Mouse (Mus musculus): ENCODE measurements around the gene Pde5a. TPM values are rescaled to one million over a fixed set of nuclear protein-coding genes. Genes with fewer than 3 reads are reported as not detected.

Gene Pde5a
- polyA plus RNA-seq, 1 experiment = 4.5 TPM

DNA sequence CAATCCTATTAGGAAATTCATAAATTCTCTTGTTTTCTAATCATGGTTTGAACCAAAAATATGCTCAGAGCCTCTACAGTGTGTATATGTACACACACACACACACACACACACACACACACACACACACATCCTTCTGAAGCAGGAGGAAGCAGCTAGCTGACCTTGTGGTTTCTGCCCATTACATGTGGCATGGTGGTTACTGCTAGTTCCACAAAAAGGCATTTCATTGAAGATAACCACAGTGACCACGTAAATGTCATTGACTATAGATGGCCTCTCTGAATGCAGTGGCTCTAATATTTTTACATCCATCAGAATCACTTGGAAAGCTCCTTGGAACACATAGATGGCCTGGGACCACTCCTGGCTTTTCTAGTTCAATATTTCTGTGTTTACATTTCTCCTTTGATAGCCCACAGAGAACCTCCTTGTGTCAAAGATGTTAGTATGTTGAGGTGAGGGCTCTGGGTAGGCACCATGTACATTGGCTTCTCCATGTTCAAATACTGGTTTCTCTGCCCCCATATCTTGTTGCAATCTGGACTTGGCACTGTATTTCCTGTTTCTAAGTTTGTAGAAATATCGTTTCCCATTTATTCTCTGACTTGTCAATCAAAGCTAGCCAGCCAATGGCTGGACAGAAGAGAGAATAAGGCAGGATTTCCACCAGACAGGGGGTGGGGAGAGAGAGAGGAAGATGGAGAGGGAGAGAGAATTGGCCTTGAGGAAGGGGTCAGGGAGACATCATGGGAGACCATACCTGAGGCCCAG lies 81.5 kb downstream of the Pde5a start:
- Histone ChIP-seq H3K36me3 (ENCODE audit: control insufficient read depth, insufficient read depth) (peaks cover 4% of the 10 kb centered on the region), H3K4me2 (ENCODE audit: low read depth) (no peak overlapping the region), H3K4me3 (no peak overlapping the region), H3K27me3 (ENCODE audit: control insufficient read depth, insufficient read depth, insufficient read length) (no peaks in the 10 kb centered on the region), H3ac (ENCODE audit: control insufficient read depth, insufficient read length) (no peak overlapping the region), H3K79me2 (ENCODE audit: control insufficient read depth, insufficient read depth) (no peaks in the 10 kb centered on the region)
- TF ChIP-seq POLR2A (IDR thresholded peaks at IDR 0.05; ENCODE audit: insufficient read length, low read depth) (no peak), SRF (IDR thresholded peaks at IDR 0.05; ENCODE audit: control insufficient read depth, insufficient read length, low read depth) (no peak), POLR2AphosphoS2 (IDR thresholded peaks at IDR 0.05; ENCODE audit: insufficient read length, low read depth) (no peak), MYOD1 (IDR thresholded peaks at IDR 0.05; ENCODE audit: control insufficient read depth in 1 of 3, insufficient read length in 2 of 3, low read depth in 2 of 3) (no peak), TCF12 (IDR thresholded peaks at IDR 0.05; ENCODE audit: insufficient read depth, poor library complexity, severe bottlenecking) (no peak), MYOG (IDR thresholded peaks at IDR 0.05; ENCODE audit: control insufficient read depth in 1 of 3, insufficient read depth in 1 of 3, insufficient read length in 2 of 3, low read depth in 2 of 3) (no peak), REST (IDR thresholded peaks at IDR 0.05; ENCODE audit: insufficient read depth, insufficient read length) (no peak), MAX (IDR thresholded peaks at IDR 0.05; ENCODE audit: low read depth) (no peak), CEBPB (IDR thresholded peaks at IDR 0.05; ENCODE audit: insufficient read depth, poor library complexity, severe bottlenecking) (no peak), E2F4 (IDR thresholded peaks at IDR 0.05; ENCODE audit: insufficient read depth) (no peak), TCF3 (IDR thresholded peaks at IDR 0.05; ENCODE audit: insufficient read length, low read depth) (no peak), USF1 (IDR thresholded peaks at IDR 0.05; ENCODE audit: low read depth) (no peak)

DNA sequence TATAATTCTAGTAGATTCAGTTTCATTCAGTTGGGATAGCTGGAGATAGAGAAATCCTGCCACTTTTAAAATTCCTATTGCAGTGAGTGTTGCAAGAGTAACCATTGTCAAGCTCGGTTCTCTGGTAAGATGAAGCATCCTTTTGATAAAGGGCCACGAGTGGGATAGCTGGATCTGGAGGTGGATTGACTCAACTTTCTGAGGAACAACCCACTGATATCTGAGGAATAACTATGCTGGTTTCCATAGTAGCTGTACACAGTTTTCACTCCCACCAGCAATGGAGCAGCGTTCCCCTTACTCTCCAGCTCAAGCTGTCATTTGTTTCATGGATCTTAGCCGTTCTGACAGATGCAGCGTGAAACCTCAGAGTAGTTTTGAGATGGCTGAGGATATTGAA lies 82.2 kb downstream of the Pde5a start:
- TF ChIP-seq TCF12 (IDR thresholded peaks at IDR 0.05; ENCODE audit: insufficient read depth, poor library complexity, severe bottlenecking) (no peak), POLR2A (IDR thresholded peaks at IDR 0.05; ENCODE audit: insufficient read length, low read depth) (no peak), E2F4 (IDR thresholded peaks at IDR 0.05; ENCODE audit: insufficient read depth) (no peak), USF1 (IDR thresholded peaks at IDR 0.05; ENCODE audit: low read depth) (no peak), TCF3 (IDR thresholded peaks at IDR 0.05; ENCODE audit: insufficient read length, low read depth) (no peak), REST (IDR thresholded peaks at IDR 0.05; ENCODE audit: insufficient read depth, insufficient read length) (no peak)
- peaks cover 4% of the 10 kb centered on the region for H3K36me3 ChIP-seq (ENCODE audit: control insufficient read depth, insufficient read depth)
- H3K4me2 ChIP-seq (ENCODE audit: low read depth) = no peak overlapping the region
- no peaks in the 10 kb centered on the region for H3K79me2 ChIP-seq (ENCODE audit: control insufficient read depth, insufficient read depth)
- H3K4me3 ChIP-seq = no peak overlapping the region
- no peaks in the 10 kb centered on the region for H3K27me3 ChIP-seq (ENCODE audit: control insufficient read depth, insufficient read depth, insufficient read length)
- H3ac ChIP-seq (ENCODE audit: control insufficient read depth, insufficient read length) = no peak overlapping the region

DNA sequence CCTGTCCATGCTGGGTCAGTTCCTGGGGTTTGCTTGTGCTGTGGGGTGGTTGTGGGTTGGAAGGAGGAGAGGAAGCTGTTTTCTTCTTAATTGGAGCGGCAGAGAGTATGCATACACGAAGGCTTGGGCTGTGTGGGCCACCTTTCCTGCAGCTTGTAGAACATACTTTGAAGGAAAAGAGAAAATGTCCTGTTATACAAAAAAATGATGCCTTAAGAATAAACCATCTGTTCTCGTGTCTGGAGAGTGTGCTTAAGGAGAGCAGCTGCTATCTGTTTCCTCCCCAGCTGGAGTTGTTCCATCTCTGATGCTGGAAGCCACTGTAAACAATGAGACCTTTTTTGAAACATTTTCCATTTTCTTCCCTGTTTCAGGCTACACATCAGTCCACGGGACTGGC lies 85.8 kb downstream of the Pde5a start:
- TF ChIP-seq TCF12 (IDR thresholded peaks at IDR 0.05; ENCODE audit: insufficient read depth, poor library complexity, severe bottlenecking) (no peak), MYOG (IDR thresholded peaks at IDR 0.05; ENCODE audit: control insufficient read depth in 1 of 3, insufficient read depth in 1 of 3, insufficient read length in 2 of 3, low read depth in 2 of 3) (no peak), REST (IDR thresholded peaks at IDR 0.05; ENCODE audit: insufficient read depth, insufficient read length) (no peak), POLR2A (IDR thresholded peaks at IDR 0.05; ENCODE audit: insufficient read length, low read depth) (no peak), CEBPB (IDR thresholded peaks at IDR 0.05; ENCODE audit: insufficient read depth, poor library complexity, severe bottlenecking) (no peak), TCF3 (IDR thresholded peaks at IDR 0.05; ENCODE audit: insufficient read length, low read depth) (no peak), MYOD1 (IDR thresholded peaks at IDR 0.05; ENCODE audit: control insufficient read depth in 1 of 3, insufficient read length in 2 of 3, low read depth in 2 of 3) (no peak), USF1 (IDR thresholded peaks at IDR 0.05; ENCODE audit: low read depth) (no peak), E2F4 (IDR thresholded peaks at IDR 0.05; ENCODE audit: insufficient read depth) (no peak), MAX (IDR thresholded peaks at IDR 0.05; ENCODE audit: low read depth) (no peak), POLR2AphosphoS2 (IDR thresholded peaks at IDR 0.05; ENCODE audit: insufficient read length, low read depth) (no peak), SRF (IDR thresholded peaks at IDR 0.05; ENCODE audit: control insufficient read depth, insufficient read length, low read depth) (no peak)
- no peak overlapping the region for H3K4me3 ChIP-seq
- H3K4me2 ChIP-seq (ENCODE audit: low read depth) = no peak overlapping the region

DNA sequence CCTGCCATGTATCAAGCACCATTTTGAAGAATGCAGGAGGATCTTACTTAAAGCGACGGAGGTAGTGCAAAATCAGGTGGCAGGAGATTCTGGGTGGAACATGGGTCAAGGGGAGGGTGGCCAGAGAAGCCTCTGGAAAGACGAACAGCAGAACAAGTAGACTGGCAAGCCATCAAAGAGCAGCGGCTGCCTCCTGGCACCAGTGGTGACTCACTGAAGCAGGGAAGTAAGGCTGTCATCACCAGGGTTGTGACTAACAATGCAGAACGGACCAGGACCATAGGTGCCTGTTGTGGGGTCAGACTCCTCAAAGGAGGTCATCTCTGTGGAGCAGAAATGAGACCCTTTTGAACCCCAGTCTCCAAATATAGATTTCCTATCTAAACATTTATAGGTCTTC lies 89.5 kb downstream of the Pde5a start:
- no peak overlapping the region for H3ac ChIP-seq (ENCODE audit: control insufficient read depth, insufficient read length)
- peaks cover 3% of the 10 kb centered on the region for H3K36me3 ChIP-seq (ENCODE audit: control insufficient read depth, insufficient read depth)
- no peaks in the 10 kb centered on the region for H3K27me3 ChIP-seq (ENCODE audit: control insufficient read depth, insufficient read depth, insufficient read length)
- TF ChIP-seq MYOD1 (IDR thresholded peaks at IDR 0.05; ENCODE audit: control insufficient read depth in 1 of 3, insufficient read length in 2 of 3, low read depth in 2 of 3) = no peak
- no peak for TF ChIP-seq E2F4 (IDR thresholded peaks at IDR 0.05; ENCODE audit: insufficient read depth)
- TF ChIP-seq CEBPB (IDR thresholded peaks at IDR 0.05; ENCODE audit: insufficient read depth, poor library complexity, severe bottlenecking) = no peak
- TF ChIP-seq TCF12 (IDR thresholded peaks at IDR 0.05; ENCODE audit: insufficient read depth, poor library complexity, severe bottlenecking) = no peak
- no peak for TF ChIP-seq POLR2AphosphoS2 (IDR thresholded peaks at IDR 0.05; ENCODE audit: insufficient read length, low read depth)
- TF ChIP-seq REST (IDR thresholded peaks at IDR 0.05; ENCODE audit: insufficient read depth, insufficient read length) = no peak
- no peak for TF ChIP-seq TCF3 (IDR thresholded peaks at IDR 0.05; ENCODE audit: insufficient read length, low read depth)
- TF ChIP-seq SRF (IDR thresholded peaks at IDR 0.05; ENCODE audit: control insufficient read depth, insufficient read length, low read depth) = no peak
- no peak for TF ChIP-seq MYOG (IDR thresholded peaks at IDR 0.05; ENCODE audit: control insufficient read depth in 1 of 3, insufficient read depth in 1 of 3, insufficient read length in 2 of 3, low read depth in 2 of 3)
- TF ChIP-seq MAX (IDR thresholded peaks at IDR 0.05; ENCODE audit: low read depth) = no peak
- no peak for TF ChIP-seq USF1 (IDR thresholded peaks at IDR 0.05; ENCODE audit: low read depth)
- H3K4me3 ChIP-seq = no peak overlapping the region
- H3K79me2 ChIP-seq (ENCODE audit: control insufficient read depth, insufficient read depth) = no peaks in the 10 kb centered on the region
- H3K4me2 ChIP-seq (ENCODE audit: low read depth) = no peak overlapping the region

More for the DNA sequence above, 85.8 kb downstream of the Pde5a start:
- Histone ChIP-seq H3ac (ENCODE audit: control insufficient read depth, insufficient read length) (no peak overlapping the region), H3K27me3 (ENCODE audit: control insufficient read depth, insufficient read depth, insufficient read length) (no peaks in the 10 kb centered on the region), H3K79me2 (ENCODE audit: control insufficient read depth, insufficient read depth) (no peaks in the 10 kb centered on the region), H3K36me3 (ENCODE audit: control insufficient read depth, insufficient read depth) (peaks cover 3% of the 10 kb centered on the region)
